In the genomic region with DNA sequence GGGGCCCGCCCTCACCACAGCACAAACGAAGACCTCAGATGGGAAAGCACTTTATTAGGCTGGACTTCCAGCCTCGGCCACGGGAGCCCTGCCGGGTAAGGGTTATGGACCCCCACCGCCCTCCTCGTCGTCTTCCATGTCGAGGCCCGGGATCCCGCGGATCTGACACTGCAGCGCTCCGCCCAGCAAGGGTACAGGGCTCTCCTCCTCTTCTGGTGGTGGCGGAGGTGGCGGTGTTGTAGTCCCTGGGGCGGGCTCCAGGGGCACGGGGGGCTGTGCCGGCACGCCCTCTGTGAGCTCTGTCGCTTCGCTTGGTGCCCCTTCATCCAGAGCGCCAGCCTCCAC, we compare ENCODE assay signal across 8 mouse cellular contexts. TPM values are rescaled to one million over a fixed set of nuclear protein-coding genes. Genes with fewer than 3 reads are reported as not detected.
DNase-seq lines count a peak whose midpoint lies in the region; ATAC-seq and TF ChIP-seq lines count a peak whose summit lies in the region.

No protein-coding gene starts in this region.

- H3K4me1 ChIP-seq in heart, embryonic 11.5 days (ENCODE audit: control insufficient read depth, insufficient read depth, low read length): peaks cover 7% of the 10 kb centered on the region
- H3K4me1 ChIP-seq in ES-E14 (ENCODE audit: control insufficient read depth in 2 of 2, insufficient read depth in 2 of 2, low read length in 2 of 2, poor library complexity in 1 of 2): peaks cover 8 to 9% of the 10 kb centered on the region in 2 experiments; a peak in 3 of 4 replicates

- no peaks in the 10 kb centered on the region for H3K27me3 ChIP-seq in heart, embryonic 11.5 days (ENCODE audit: control insufficient read depth, insufficient read depth, low read length)

- no peak for DNase-seq in heart, adult 11 months
- DNase-seq in ES-E14 (ENCODE audit: low read depth, low spot score): no peak
- no peak for DNase-seq in ovary, adult 18-20 months (ENCODE audit: low spot score)
- DNase-seq in adrenal gland, adult 2 months: no peak
- DNase-seq in urinary bladder, postnatal 25 days (ENCODE audit: low spot score): no peak

- H3K9ac ChIP-seq in heart, embryonic 11.5 days (ENCODE audit: low read depth, low read length): peak overlapping the region; percentile 87
- peak overlapping the region; percentile 80 for H3K9ac ChIP-seq in ES-E14 (ENCODE audit: insufficient read depth, low read depth, low read length, poor library complexity, severe bottlenecking)

- under 1% methylated on average over 22 of the region's 23 CpGs for WGBS in heart, embryonic 11.5 days (ENCODE audit: insufficient replicate concordance)

- H3K27ac ChIP-seq in heart, embryonic 11.5 days (ENCODE audit: low read depth, low read length): peak overlapping the region; percentile 94
- peak overlapping the region; percentile 63 for H3K27ac ChIP-seq in ES-E14 (ENCODE audit: insufficient read depth, low read depth, low read length, poor library complexity, severe bottlenecking)

- peaks cover 21% of the 10 kb centered on the region for H3K36me3 ChIP-seq in heart, embryonic 11.5 days (ENCODE audit: control insufficient read depth, insufficient read depth, low read length)
- peaks cover 17% of the 10 kb centered on the region for H3K36me3 ChIP-seq in ES-E14 (ENCODE audit: control insufficient read depth, insufficient read depth, low read length, poor library complexity, severe bottlenecking)

- in situ Hi-C loops in ES-E14 (cut with MboI; ENCODE audit: low sequenced_read_pairs in 2 of 2, unreplicated experiment in 2 of 2): no loop called here

- peak; percentile 76 for ATAC-seq in heart, embryonic 11.5 days (replicated peaks; ENCODE audit: insufficient number of reproducible peaks, low FRiP score, low TSS enrichment)
- ATAC-seq in hematopoietic stem cell, adult 5-6 weeks (replicated peaks in 1 of 2; ENCODE audit: insufficient read depth in 1 of 2, low FRiP score in 2 of 2, low TSS enrichment in 1 of 2, low read depth in 1 of 2, poor library complexity in 2 of 2, severe bottlenecking in 2 of 2): peak; percentile 67 to 73
- ATAC-seq in megakaryocyte-erythroid progenitor cell, adult 5-6 weeks (replicated peaks; ENCODE audit: low FRiP score, low TSS enrichment, poor library complexity, severe bottlenecking): peak; percentile 74

- no peaks in the 10 kb centered on the region for H3K9me3 ChIP-seq in heart, embryonic 11.5 days (replicated peaks; ENCODE audit: control insufficient read depth, low read length)
- H3K9me3 ChIP-seq in ES-E14 (ENCODE audit: control insufficient read depth, insufficient read depth, low read depth, low read length): no peaks in the 10 kb centered on the region

- peak overlapping the region; percentile 91 for H3K4me2 ChIP-seq in heart, embryonic 11.5 days

- H3K4me3 ChIP-seq in heart, embryonic 11.5 days (ENCODE audit: low read depth, low read length): peak overlapping the region; percentile 67
- peak overlapping the region; percentile 69 to 75 for H3K4me3 ChIP-seq in ES-E14 (ENCODE audit: insufficient read depth in 1 of 2, low read depth in 1 of 2, low read length in 2 of 2, poor library complexity in 1 of 2, severe bottlenecking in 1 of 2)

TF ChIP-seq in ES-E14, 5 proteins besides CTCF, POLR2A, EP300 and RAD21:
- TF ChIP-seq MAFK (IDR thresholded peaks at IDR 0.05; ENCODE audit: insufficient read depth, low read depth, low read length) (no peak), HCFC1 (IDR thresholded peaks at IDR 0.05; ENCODE audit: borderline replicate concordance, insufficient read depth, low read length) (no peak), ZNF384 (IDR thresholded peaks at IDR 0.05; ENCODE audit: low read depth, low read length) (no peak), CHD2 (IDR thresholded peaks at IDR 0.05; ENCODE audit: low read depth, low read length) (no peak), ZC3H11A (IDR thresholded peaks at IDR 0.05; ENCODE audit: borderline replicate concordance, low read depth, low read length) (no peak)

RNA-seq across cellular contexts. Expression of gene Akap8, which starts 0.3 kb away (rescaled TPM):
- polyA plus RNA-seq in heart, embryonic 11.5 days (2014; fragmentation: Nextera tagmentation; extraction: Ambion mirVana): 44.2 and 44.3 TPM in 2 replicates
- total RNA-seq in ES-E14 (2012; rRNA removed): 156 and 210 TPM in 2 replicates
- 167 and 229 TPM in 2 replicates for total RNA-seq in hematopoietic stem cell, adult 5-6 weeks (2017)
- total RNA-seq in megakaryocyte-erythroid progenitor cell, adult 5-6 weeks (2014; fragmentation: Nextera tagmentation): 124 and 135 TPM in 2 replicates
- total RNA-seq in megakaryocyte-erythroid progenitor cell, adult 5-6 weeks (2017): 208 and 214 TPM in 2 replicates
- 10 to 100 TPM; 58.1 to 88.6 TPM for total RNA-seq in adrenal gland, adult 2 months (2021)
- polyA plus RNA-seq in adrenal gland, adult 2 months (2012; rRNA removed): 79.3 and 90.7 TPM in 2 replicates

RNA-seq across cellular contexts. Expression of gene Akap8l, which starts 29.0 kb away (rescaled TPM):
- 59.0 and 63.8 TPM in 2 replicates for polyA plus RNA-seq in heart, embryonic 11.5 days (2014; fragmentation: Nextera tagmentation; extraction: Ambion mirVana)
- total RNA-seq in ES-E14 (2012; rRNA removed): 63.6 and 126 TPM in 2 replicates
- total RNA-seq in hematopoietic stem cell, adult 5-6 weeks (2017): 122 and 127 TPM in 2 replicates
- 87.7 and 107 TPM in 2 replicates for total RNA-seq in megakaryocyte-erythroid progenitor cell, adult 5-6 weeks (2014; fragmentation: Nextera tagmentation)
- 154 and 167 TPM in 2 replicates for total RNA-seq in megakaryocyte-erythroid progenitor cell, adult 5-6 weeks (2017)
- 100 to 1,000 TPM in 1 of 2 experiments, 10 to 100 TPM in 1; 74.1 to 117 TPM for total RNA-seq in adrenal gland, adult 2 months (2021)
- 398 and 521 TPM in 2 replicates for polyA plus RNA-seq in adrenal gland, adult 2 months (2012; rRNA removed)

RNA-seq across cellular contexts. Expression of gene Brd4, which starts 36.8 kb away (rescaled TPM):
- 67.1 and 76.2 TPM in 2 replicates for polyA plus RNA-seq in heart, embryonic 11.5 days (2014; fragmentation: Nextera tagmentation; extraction: Ambion mirVana)
- 51.7 and 54.3 TPM in 2 replicates for total RNA-seq in ES-E14 (2012; rRNA removed)
- total RNA-seq in hematopoietic stem cell, adult 5-6 weeks (2017): 19.8 and 29.1 TPM in 2 replicates
- 167 and 178 TPM in 2 replicates for total RNA-seq in megakaryocyte-erythroid progenitor cell, adult 5-6 weeks (2014; fragmentation: Nextera tagmentation)
- total RNA-seq in megakaryocyte-erythroid progenitor cell, adult 5-6 weeks (2017): 26.7 and 26.8 TPM in 2 replicates
- total RNA-seq in adrenal gland, adult 2 months (2021): 100 to 1,000 TPM in 1 of 2 experiments, 10 to 100 TPM in 1; 76.0 to 146 TPM
- 30.6 and 42.8 TPM in 2 replicates for polyA plus RNA-seq in adrenal gland, adult 2 months (2012; rRNA removed)
